Mouse (Mus musculus) adrenal gland, adult (tissue): ENCODE data around the gene Iqcf6.

ENCODE experiments used
- DNase-seq, 2 experiments: peaks; one replicate each; pipeline ENCODE4 v3.0.0; 2022 to 2023; ENCODE audit warnings: low spot score in 1 of 2; ENCODE audit not compliant: inconsistent age in 2 of 2

Gene Iqcf6

DNA sequence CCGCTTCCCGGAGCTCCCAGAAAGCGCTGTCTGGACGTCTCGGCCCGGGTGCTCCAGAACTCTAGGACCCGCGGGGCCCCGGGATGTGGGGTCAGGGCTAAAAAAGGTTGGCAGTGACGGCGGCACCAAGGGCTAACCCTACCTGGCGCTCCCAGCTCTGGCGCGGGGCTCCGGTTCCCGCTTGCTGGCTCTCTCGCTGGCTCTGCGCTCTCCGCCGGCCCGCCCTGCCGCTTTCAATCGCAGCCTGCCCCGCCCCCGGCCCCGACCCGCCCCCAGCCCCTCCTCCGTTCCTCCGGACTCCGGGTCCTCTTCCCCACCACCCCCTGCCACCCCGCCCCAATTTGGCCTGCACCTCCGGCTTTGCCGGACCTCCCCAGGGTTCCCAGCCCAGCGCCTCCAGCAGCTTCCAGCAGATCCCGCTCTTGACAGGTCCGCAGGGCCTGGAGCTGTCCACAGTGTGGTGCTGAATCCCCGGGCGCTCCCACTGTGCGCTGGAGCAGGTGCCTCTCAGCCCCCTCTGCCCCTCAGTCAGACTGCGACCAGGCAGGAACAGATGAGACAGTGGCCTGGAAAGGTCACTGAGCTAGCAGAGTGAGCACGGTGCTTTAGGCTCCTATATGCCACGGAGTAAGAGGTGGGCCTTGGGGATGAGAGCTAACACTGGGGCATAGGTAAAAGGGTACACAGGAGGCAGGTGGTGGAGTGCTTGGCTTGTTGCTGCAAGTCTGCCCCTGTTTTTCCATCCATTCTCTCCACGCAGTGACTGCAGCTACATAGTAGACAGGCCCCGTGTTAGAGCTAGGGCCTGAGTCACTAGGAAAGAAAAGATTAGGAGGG is 29.7 kb downstream of the Iqcf6 start, which contains the start of gene Grm2:
Gene Grm2, minus strand, starts transcription at position 199 of the 837 bp plus-strand sequence.
- peak; percentile 55 to 86 for DNase-seq

- DNase-seq: no peak
Measured at GRCm38 (mm10) chr9:106656820-106657219, 30.4 kb downstream of the Iqcf6 start.

DNA sequence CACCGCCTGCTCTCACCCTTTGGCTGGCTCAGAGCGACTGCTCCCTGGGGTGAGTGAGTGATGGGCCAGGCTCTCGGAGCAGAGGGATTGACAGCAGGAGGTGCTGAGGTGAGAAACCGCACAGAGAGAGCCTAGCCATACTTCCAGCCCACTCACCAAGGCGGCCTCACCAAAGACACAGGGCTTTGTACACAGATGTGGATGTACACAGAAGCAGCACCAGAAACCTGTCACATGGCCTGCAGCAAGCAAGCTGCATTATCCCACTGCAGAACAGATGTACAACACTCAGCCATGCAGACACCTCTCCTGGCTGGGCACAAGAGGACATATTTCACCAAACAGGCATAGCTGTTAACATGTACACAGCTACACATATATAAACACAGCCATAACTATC is 31.2 kb downstream of the Iqcf6 start:
- DNase-seq: no peak

DNA sequence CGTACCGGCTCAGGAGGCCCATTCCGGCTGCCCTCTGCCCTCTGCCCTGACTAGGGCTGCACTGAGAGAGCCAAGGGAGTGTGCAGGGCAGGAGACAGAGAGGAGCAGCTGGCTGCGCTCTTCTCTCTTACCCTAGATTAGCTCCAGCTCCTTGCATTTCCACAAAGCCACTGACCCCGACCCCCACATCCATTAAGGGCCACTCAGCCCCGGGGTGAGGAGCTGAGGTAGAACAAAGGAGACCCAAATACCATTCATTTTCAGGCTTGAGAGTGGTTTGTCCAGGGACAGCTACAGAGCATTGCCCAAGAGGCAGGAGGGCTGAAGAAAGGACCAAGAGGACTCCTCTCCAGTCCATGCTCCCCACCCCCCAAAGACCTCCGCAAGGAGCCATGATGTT is 33.1 kb downstream of the Iqcf6 start:
- DNase-seq: no peak

DNA sequence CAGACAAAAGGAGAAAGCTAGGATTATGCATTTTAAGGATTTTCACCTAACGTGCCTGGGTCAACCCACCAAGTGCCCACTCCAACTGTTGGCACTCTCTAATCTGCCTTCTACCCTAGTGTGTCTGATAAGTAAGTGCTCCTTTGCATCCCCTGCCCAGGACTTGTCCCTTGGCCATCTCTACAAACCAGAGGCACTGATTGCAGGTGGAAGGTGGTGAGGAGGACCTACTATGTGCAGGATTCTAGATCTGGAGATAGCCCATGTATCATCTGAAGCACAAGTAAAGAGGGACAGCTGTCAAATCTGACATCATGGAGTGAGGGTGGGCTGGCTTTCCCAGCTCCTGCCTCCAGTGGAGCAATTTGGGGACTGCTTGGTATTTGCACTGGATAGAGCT is 33.6 kb downstream of the Iqcf6 start:
- DNase-seq: no peak

- no peak for DNase-seq
Measured at GRCm38 (mm10) chr9:106663200-106663599, 36.8 kb downstream of the Iqcf6 start.

DNA sequence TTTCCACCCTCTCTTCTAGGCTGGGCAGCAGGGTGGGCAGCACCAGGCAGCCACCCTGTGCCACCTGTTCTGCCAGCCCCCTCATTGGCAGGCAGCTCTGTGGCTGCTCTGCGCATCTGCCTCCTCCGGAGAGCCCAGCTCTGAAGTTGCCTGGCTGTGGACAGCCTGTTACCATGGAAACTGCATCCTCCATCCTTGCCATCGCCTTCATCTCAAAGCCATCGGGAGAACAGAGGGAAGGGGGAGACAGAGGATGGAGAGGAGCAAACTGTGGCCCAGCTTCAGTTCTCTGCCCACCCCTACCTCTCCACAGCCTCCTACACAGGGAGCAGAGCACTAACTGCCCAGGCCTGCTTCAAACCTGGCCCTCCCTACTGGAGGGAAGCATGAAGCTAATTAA is 38.1 kb downstream of the Iqcf6 start:
- no peak for DNase-seq

GRCm38 (mm10) chr9:106664856-106665255 is 38.5 kb downstream of the Iqcf6 start:
- no peak for DNase-seq

- DNase-seq: no peak
Measured at GRCm38 (mm10) chr9:106673860-106674259, 47.5 kb downstream of the Iqcf6 start.

DNA sequence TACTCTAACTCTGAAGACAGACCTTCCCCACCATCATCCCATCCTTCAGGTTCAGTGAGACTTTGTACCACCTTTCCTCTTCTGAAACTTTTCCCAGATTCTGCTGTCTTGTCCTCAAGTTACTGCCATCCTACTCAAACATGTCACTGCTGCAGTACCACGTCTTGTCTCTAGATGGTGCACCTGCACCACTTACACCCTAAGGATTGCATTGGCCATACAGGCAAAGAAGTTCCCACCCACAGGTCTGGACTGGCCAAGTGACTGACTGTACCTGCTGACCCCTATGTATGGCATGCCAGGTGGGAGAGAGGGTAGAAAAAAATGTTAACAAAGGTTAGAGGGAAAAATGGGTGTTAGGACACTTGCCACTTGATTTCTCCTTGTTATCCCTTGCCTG is 49.1 kb downstream of the Iqcf6 start:
- peak; percentile 79 to 95 for DNase-seq

GRCm38 (mm10) chr9:106675965-106676364 is 49.6 kb downstream of the Iqcf6 start:
- no peak for DNase-seq

GRCm38 (mm10) chr9:106676571-106676970 is 50.2 kb downstream of the Iqcf6 start:
- no peak for DNase-seq
